Mouse (Mus musculus) naive thymus-derived CD4-positive, alpha-beta T cell, adult 5 months (primary cell): ENCODE measurements around the gene Bet1. TPM values are rescaled to one million over a fixed set of nuclear protein-coding genes. Genes with fewer than 3 reads are reported as not detected.

Experiments
- polyA plus RNA-seq: library from polyadenylated mRNA; unstranded; fragments of 100-300 nt; shearing (Covaris generic); gene quantifications from one replicate; pipeline ENCODE4 v1.2.1, GENCODE M21; 2017

Bet1 gene
- 25.0 TPM for polyA plus RNA-seq

DNA sequence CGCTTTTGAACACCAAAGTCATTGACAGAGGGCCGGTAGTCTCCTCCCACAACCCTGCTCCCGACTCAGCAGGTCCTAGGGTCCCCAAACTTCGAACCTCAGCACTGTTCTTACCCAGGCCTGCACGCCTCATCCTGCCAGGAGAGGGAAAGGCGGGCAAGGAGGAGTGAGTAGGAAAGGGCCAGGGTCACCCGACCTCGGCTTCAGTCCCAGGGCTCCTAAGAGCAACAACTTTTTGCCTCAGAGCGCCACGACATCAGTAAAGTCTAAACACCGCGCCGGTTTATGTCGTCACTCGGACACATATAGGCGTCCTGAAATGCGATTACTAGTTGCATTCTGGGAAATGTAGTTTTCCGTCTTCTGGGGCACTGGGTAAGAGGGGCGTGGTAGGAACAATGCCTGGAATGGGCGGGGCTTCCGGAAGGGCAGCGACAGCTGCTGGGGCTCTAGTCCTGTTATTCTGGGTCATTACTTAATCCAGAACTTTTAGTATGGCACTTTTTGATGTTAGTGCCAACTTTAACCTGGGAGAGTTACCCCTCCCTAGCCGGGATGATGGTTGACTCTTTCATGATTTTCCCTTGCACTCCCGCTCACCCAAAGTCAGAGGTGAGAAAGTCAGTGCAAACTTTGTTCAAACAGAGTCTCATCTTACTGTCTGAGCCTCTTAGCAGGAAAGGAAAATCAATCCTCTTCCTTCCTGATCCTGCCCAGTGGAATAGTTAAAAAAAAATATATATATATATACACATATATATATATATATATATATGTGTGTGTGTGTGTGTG lies at the start of gene Bet1:
Gene Bet1 (minus strand): TSS at position 310 of the 792 bp plus-strand sequence.

Other genes starting within 250 kb of the Bet1 start
- gene Tfpi2, start 98.1 kb downstream of the Bet1 start, polyA plus RNA-seq: 0.30 TPM
- gene Gngt1, start 93.2 kb downstream of the Bet1 start, polyA plus RNA-seq: not detected
- gene Gng11, start 83.1 kb downstream of the Bet1 start, polyA plus RNA-seq: not detected